ENCODE assay signal across 20 mouse cellular contexts in the genomic region with DNA sequence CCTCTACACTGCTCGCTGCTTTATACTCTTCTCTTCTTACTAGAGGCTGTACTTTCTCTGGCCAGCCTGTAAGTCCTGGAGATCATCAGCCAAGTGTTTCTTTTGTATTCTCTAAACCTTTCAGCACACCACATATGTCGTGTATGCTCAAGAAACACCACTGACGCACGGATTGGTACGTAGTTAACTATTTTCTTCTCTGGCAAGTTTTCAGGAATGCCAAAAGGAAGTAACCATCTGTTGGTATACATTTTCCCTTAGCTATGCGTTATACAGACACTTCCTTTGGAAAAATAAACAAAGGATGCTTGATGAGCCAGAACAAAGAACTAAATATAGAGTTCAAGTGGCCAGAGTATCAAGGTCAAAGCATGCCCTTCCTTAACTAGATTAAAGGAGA. TPM values are rescaled to one million over a fixed set of nuclear protein-coding genes. Genes with fewer than 3 reads are reported as not detected.
"Had no signal": no experiment of that assay in that cellular context is flagged by ENCODE, and none has a peak within 500 bp of the region (broad histone marks: within the 10 kb centered on the region; RNA-seq: fewer than 3 reads in every experiment).

No protein-coding gene starts in this region.

RNA-seq across cellular contexts. Expression of gene Mrgpra1, which starts 49.4 kb away (rescaled TPM):
- polyA plus RNA-seq: cerebellum, adult 2 months; cortical plate, adult 2 months; embryonic facial prominence, embryonic 10.5 days; embryonic facial prominence, embryonic 11.5 days; embryonic facial prominence, embryonic 12.5 days; embryonic facial prominence, embryonic 13.5 days; embryonic facial prominence, embryonic 15.5 days; erythroblast, embryonic 14.5 days; forebrain, embryonic 10.5 days; forebrain, embryonic 11.5 days; forebrain, embryonic 12.5 days; forebrain, embryonic 13.5 days; forebrain, embryonic 14.5 days; forebrain, embryonic 15.5 days; forebrain, embryonic 16.5 days; forebrain, postnatal 0 days; frontal cortex, adult 2 months; gonadal fat pad, adult 2 months; heart, adult 2 months had no signal

RNA-seq across cellular contexts. Expression of gene Mrgpra9, which starts 52.0 kb away (rescaled TPM):
- polyA plus RNA-seq: cerebellum, adult 2 months; cortical plate, adult 2 months; embryonic facial prominence, embryonic 10.5 days; embryonic facial prominence, embryonic 11.5 days; embryonic facial prominence, embryonic 12.5 days; embryonic facial prominence, embryonic 14.5 days; embryonic facial prominence, embryonic 15.5 days; erythroblast, embryonic 14.5 days; forebrain, embryonic 10.5 days; forebrain, embryonic 11.5 days; forebrain, embryonic 12.5 days; forebrain, embryonic 13.5 days; forebrain, embryonic 14.5 days; forebrain, embryonic 15.5 days; forebrain, embryonic 16.5 days; forebrain, postnatal 0 days; frontal cortex, adult 2 months; gonadal fat pad, adult 2 months; heart, adult 2 months had no signal
